Mouse (Mus musculus) liver, adult 2 months (tissue): ENCODE data around the gene Dhrs7b.

Source experiments
- CTCF ChIP-seq: fragments of 200-500 bp; IDR thresholded peaks from 2 replicates; pipeline ENCODE4 v1.5.1; 2011; ENCODE audit warnings: low read depth, low read length, control low read depth
- POLR2A ChIP-seq: fragments of 200-500 bp; IDR thresholded peaks from 2 replicates; pipeline ENCODE4 v1.6.1; 2011; ENCODE audit warnings: low read length, control low read depth; ENCODE audit not compliant: insufficient read depth; ENCODE audit errors: extremely low read depth

DNA sequence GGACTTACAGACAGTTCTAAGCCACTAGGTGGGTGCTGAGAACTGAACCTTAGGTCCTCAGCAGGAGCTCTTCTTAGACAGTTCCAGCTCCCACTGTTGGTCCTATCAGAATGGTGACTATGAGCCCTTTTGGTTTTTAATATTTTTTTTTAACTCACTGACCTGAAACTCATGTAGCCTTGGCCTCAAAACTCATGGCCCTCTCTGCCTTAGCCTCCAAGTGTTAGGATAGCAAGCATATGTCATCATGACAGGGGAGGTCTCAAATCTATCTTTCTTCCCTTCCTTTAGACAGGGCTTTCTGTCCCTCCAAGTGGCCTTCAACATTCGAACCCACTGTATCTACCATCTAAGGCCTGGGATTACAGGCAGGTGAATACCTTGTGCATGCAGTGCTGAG is 29.5 kb upstream of the Dhrs7b start:
- TF ChIP-seq CTCF, result no peak
- TF ChIP-seq POLR2A, result no peak
